Mouse (Mus musculus): ENCODE data around the gene Per1.

DNA sequence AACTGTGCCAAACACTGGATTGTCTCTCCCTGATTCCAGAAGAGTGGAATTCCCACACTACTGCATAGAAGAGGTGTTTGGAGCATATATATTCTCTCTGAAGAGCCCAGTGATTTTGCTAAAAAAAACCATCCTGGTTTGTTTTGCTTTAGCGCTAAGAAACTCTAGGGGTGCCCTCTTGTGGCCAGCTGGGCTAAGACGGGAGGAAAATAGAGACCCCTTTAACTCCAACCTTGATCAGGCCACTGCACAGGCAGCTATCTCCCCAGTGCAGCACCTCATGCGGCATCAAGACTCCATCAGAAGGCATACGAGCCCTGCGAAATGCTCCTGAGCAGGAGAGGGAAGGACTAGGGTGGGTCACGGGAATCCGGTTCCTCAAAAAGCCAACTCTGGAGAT, 55.4 kb downstream of the Per1 start:
- TF ChIP-seq CTCF (IDR thresholded peaks at IDR 0.05; ENCODE audit: low read depth, low read length) (no peak), TAL1 (conservative IDR thresholded peaks at IDR 0.05; ENCODE audit: low read depth, low read length) (no peak), GATA1 (IDR thresholded peaks at IDR 0.05; ENCODE audit: borderline replicate concordance, low read length) (no peak), POLR2AphosphoS5 (IDR thresholded peaks at IDR 0.05; ENCODE audit: insufficient replicate concordance, low read depth, low read length) (no peak)
